Mouse (Mus musculus): ENCODE data around the gene Fcrl6.

Gene Fcrl6

DNA sequence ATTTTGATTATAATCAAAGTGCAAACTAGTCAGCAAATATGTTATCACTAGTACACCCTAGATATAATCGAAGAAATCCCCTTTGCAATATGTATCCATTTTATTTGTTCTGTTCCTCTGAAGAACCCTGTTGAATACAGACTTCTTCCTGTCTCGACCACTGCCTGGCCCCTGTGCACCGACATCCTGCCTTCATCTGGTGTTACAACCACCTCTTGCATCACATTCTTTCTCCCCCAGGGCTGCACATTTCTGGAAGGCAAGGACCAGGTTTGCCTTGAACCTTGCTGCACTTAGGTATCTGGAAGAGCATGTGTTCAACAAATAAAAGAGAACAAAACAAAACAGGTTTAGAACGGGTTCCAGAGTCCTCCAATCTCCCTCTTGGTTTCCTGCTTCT lies 13.1 kb upstream of the Fcrl6 start:
- DNase-seq (ENCODE audit: extremely low spot score, low read depth, low spot score) = no peak

DNA sequence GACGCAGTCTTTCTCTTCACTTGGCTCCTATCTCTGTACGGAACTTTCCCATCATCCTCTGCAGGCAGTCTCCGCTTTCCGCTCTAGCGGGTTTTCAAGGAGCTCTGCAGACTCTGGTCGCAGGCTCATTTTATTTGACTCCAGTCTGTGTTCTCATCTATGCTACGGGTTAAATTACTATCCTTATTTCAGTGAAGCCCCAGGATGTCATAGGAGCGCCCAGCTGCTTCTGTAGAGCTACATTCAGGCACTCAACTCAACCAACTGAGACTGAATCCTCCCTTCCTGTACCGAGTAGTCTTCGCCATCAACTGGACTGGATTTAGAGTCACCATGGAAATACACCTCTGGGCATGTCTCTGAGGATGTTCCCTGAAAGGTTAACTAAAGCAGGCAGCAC lies 12.3 kb upstream of the Fcrl6 start:
- DNase-seq (ENCODE audit: extremely low spot score, low read depth, low spot score) = no peak

DNA sequence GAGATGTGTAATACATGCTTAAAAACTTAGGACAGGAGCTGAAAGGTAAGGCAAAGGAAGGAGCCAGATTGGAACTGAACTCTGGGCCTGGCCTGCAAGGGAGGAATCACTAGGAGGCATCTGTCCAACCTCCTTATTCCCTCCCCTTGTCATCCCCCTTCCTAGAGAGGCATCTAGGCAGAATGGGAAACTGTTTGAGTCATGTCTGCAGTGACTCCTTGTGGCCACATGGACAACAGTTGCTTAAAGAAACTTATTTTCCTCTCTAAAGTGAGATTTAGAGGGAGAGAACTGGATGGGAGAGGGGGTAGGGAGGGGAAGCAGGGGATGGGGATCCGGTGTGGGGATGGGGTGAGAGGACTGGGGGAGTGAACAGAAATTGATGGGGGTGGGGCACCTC lies 10.4 kb upstream of the Fcrl6 start:
- DNase-seq (ENCODE audit: extremely low spot score, low read depth, low spot score) = no peak

DNA sequence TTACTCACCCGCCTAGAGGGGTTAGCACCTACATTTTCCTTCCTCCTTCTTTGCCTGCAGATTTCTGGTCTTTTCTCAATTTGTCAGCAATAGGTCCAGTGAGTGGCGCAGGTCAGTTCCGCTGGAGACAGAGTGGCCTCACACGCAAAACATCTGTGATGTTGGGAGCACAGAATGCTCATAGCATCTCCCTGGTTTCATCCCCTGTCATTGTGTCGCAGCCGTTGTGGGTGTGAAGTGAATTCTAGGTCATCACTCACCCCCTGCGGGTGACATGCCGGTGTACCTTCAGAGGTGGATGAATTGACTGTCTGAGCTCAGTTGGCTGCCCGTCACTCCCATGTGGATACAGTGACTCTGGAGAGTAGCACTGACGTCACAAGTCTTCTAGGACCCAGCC lies 9.0 kb upstream of the Fcrl6 start:
- DNase-seq (ENCODE audit: extremely low spot score, low read depth, low spot score) = no peak

DNA sequence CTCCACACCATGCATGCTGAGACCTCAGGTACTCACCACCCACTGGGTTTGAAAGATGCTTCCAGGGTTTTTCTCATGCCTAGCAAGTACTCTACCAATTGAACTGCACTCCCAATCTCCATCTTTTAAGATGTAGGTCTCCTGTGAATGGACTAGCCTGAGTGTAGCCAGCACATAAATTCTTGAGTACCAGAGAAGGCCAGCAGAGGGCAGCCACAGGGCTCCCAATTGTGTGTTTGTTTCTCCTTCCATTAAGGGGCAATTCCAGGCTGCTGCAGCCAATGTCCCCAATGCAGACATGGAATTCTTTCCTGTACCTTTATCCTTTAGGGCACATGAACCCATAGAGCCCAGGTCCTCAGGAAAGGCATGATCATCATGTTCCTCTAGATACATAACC lies 7.9 kb downstream of the Fcrl6 start:
- DNase-seq (ENCODE audit: extremely low spot score, low read depth, low spot score) = no peak

DNA sequence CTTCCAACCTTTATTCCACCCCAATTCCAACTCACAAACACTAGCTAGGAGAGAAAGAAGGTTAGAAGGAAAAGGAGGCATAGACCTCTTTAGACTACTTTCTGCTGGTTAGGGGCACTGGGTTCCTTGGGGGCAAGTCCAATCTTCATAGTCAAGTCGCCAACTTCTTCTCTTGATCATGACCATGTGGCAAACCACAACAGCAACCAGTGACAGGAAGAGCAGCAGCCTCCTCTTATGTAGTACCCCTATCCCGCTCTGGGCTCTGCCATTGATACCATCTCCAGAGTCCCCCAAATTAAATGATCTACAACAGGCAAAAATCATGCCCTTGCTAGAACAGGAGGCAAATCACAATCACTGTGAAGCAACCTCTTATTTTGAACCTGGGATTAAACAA lies 8.4 kb downstream of the Fcrl6 start:
- DNase-seq (ENCODE audit: extremely low spot score, low read depth, low spot score) = no peak

DNA sequence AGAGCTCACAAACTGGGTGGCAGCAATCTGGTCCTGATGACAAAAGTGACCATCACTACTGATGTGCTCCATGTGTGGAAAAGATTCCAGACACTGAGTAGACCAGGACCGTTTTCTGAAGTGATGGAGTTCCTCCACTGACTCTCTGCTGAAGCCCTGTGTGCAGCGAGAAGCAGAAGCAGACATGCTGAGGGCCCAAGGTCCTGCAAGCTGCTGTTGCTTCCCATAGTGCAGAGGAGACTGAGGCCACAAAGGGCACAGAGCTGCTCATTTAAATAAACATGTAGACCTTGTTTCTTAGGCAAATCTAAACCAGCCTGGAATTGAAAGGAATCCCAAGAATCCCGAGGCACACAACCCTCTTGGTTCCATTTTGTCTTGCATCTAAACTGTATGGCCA lies 9.0 kb downstream of the Fcrl6 start:
- DNase-seq (ENCODE audit: extremely low spot score, low read depth, low spot score) = no peak

DNA sequence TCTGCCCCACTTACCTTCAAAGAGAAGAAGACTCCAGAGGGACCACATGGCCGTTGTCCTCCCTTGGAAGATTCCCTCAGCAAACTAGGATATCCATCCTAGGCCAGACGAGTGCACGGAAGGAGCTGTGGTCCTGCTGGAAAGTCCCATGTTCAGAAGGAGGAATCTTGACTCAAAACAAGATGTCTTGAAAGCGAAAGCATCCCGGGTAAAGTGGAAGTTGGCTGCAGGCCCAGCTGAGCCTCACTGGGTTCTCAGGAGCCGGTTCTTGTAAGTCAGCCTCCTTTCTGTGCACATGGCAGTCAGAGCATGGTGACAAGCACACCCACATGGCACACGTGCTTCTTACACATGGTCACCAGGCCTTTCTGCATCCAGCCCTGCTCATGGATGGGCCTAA lies 12.0 kb downstream of the Fcrl6 start, which contains the start of gene Slamf8:
Gene Slamf8, minus strand, starts transcription at position 184 of the 400 bp plus-strand sequence.
- no peak for DNase-seq (ENCODE audit: extremely low spot score, low read depth, low spot score)

DNA sequence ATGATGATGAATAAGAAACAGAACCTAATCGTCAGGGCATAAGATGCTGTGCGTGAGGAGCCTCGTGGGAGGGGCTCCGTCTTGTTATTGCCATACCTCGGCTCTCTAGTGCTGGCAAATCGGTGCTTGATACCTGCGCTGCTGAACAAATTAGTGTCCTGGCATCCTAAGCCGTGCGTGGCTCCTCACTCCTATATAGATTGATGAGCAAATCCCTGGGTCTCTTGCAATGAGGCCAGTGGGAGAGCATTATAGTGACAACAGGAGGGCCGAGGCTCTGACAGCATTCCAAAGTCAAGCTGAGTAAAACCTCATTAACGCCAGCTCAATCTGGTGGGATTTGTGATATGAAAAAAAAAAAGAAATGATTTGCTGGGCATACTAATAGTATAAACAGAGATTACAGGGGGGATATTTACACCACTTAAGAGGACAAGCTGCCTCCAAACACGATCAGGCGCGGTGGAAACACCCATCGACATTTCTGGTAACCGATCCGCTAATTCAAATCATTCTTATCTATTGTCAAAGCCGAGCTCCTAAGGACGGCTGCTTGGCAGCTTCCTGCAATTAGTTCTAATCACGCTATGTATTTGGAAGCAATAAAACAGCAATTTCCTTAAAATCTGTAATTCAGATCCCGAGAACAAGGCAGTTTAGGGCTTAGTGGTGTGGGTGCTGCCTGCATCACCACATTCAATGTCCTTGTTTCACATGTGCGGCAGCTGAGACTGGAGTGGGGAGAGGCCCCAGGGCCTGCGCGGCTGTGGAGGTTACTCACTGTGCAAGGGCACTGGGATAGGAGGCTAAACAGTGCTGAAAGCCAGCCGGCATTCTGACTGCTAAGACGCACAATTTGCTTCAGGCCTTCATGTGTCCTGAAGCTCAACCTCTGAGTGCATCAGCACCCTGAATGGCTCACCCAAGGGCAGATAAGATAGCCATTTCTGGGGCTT lies 16.5 kb downstream of the Fcrl6 start:
- DNase-seq (ENCODE audit: extremely low spot score, low read depth, low spot score) = no peak

DNA sequence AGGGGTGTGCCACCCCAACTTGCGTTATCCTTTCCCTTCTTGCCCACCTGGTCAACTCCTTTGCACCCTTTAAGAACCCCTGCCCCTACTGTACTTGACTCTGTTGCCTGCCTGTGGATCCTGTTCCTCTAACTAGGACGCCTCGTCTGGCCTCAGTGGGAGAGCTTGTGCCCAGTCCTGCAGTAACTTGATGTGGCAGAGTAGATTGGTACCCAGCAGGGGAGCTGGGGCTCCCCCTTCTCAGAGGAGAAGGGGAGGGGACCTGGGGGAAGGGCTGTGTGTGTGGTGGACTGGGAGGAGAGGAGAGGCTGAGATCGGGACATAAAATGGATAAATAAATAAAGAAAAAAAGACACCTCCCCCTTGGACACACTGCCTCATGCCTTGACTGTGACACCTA lies 17.3 kb downstream of the Fcrl6 start:
- DNase-seq (ENCODE audit: extremely low spot score, low read depth, low spot score) = no peak

DNA sequence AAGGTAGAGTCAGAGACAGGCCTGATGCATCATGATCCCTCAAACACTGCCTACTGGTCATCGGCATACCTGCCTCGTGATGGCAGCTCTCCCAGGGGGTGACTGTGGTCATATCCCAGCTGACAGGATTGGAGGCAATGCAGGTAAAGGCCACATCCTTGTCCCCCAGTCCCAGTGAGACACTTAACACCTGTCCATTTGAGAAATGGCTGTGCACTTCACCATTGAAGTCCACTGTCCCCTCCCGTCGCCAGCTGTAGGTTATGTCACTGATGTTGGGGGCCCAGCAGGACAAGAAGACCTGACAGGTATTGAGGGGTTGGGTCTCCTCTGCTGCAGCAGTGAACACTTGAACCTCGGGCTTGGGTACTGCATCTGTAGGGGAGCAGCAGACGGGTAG lies 18.1 kb downstream of the Fcrl6 start:
- DNase-seq (ENCODE audit: extremely low spot score, low read depth, low spot score) = no peak

DNA sequence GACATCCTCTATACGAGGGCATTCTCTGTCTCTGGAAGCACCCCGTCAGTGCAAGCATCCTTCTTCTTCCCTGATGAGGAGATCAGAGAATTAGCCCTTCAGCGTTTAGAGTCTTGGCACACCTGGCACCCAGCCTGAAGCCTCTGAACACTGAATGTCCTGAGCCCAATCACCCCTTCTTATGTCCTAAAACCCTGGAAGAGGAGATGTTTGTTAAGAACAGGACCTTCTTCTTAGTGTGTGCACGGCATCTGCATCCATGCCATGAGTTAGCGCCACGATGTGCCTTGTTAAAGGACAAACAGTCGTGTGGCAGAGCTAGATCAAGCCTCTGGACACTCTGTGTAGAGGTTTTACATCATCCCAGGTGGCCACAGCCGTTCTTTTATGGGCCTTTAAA lies 19.9 kb downstream of the Fcrl6 start:
- no peak for DNase-seq (ENCODE audit: extremely low spot score, low read depth, low spot score)

DNA sequence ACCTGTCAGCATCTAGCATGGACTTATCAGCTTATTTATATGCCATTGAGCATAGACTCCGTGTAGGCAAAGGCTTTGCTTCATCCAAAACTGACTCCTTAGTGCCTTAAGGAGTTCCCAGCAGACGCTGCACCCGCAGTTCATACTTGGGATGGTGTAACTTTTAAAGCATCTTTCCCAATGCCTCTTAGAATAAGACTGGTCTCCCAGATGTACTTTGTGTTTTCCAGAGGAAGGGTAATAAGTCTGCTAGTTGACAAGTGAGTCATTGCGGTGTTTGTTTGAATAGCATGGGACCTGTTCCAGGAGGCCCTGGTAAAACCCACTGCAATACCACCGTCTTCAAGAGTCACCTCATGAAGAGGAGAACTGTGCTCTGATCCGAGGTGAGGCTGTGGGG lies 22.2 kb downstream of the Fcrl6 start:
- DNase-seq (ENCODE audit: extremely low spot score, low read depth, low spot score) = no peak

DNA sequence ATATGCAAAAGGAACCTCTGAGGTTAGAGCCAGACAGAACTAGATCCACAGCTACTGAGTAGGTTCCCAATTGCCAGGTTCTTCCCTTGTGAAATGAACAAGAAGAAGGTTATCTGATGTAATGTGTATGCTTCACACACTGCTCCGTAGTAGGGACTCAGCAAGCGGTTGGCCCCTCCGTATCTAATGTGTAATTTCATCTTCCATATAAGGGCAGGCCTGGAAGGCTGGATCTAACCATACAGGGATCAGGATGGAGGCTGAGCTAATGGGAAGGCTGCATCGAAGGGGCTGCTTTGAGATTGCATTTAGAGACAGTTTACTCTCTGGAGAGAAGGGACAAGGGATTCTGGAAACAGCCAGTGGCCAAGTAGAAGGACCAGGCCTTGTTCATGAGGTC lies 34.6 kb downstream of the Fcrl6 start:
- DNase-seq (ENCODE audit: extremely low spot score, low read depth, low spot score) = no peak

DNA sequence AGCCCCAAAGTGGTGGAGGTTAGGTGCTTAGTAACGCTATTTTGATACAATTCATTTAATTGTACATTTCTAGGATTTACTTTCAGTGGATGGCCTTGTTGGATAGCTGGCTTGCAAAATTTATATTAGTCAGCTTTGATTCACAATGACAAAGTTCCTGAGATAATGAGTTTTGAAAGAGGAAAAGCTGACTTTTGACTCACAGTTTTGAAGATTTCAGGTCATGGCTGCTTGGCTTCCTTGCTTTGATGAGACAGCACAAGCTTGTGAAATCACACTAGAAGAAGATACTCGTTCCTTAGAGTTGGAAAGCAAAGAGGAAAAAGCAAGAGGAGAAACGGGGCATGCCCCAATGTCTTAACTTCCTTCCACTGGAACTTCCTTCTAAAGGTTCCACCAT lies 36.2 kb downstream of the Fcrl6 start:
- no peak for DNase-seq (ENCODE audit: extremely low spot score, low read depth, low spot score)

DNA sequence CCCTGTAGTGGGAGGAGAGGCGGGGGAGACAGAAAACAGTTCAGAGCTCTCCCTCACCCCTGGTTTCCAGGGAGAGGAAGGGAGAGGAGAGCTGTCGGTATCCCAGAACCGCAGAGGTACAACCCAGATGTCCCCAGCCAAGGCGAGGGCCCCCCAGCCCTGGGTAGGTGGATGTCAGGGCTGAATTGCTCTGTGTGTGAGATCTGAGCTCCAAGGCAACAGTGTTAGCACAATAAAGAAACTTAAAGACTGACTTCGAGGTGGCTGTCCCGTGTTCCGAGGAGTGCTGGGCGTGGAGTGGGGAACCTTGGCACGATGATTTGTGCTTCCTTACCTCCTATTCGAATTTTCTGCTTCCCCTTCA lies 38.9 kb downstream of the Fcrl6 start:
- DNase-seq (ENCODE audit: extremely low spot score, low read depth, low spot score) = no peak

DNA sequence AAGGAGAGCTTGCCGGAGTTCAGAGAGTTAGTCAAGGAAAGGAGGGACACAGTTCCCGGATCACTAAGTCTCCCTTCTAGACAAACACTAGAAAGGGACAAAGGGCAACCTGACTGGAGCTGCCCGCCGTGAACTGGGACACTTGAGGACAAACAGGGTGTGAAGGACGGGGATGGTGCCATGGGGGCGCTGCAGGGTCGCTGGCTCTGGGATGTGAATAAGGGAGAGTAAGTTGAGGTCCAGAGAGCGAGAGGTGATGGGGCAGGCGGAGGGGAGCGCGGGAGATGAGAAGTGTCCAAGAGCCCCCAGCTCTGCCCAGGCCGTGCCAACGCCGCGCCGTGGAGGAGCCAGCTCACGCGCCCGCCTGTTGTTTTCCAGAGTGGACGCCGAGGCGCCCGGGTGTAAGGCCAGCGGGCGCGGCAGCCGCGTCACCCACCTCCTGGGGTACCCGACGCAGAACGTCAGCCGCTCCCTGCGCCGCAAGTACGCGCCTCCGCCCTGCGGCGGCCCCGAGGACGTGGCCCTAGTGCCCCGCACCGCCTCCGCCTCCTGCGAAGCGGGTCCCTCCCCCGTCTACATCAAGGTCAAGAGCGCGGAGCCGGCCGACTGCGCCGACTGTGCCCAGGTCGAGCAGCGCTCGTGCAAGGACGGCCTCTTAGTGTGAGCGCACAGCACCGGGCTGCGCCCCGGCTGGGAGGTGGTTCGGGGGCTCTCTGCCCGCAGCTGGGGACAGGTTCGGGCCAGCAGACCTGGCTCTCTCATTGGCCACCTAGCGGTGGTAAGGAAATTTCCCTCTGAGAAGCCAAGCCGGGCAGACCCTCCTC lies 39.5 kb downstream of the Fcrl6 start:
- peak; percentile 37 for DNase-seq (ENCODE audit: extremely low spot score, low read depth, low spot score)

DNA sequence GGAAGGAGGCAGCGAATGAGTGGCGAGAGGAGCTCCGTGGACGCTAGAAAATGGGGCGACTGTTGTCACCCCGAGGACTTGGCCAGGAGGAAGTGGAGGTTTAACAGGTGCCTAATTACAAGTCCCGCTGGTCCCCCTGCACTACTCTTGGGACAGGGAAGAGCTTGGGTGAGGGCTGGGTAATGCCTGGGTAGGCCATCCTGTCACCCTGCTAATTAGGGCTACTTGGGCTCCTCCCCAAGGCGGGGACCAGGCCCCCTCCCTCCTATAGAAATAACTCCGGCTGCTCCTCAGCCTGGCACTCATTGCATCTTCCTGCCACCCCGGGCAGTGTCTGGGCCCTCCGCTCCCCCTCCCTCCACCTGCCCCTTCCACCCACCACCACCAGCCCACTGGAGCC lies 46.7 kb downstream of the Fcrl6 start, which contains the start of gene Vsig8:
Gene Vsig8, plus strand, starts transcription at position 301 of the 400 bp plus-strand sequence.
- DNase-seq (ENCODE audit: extremely low spot score, low read depth, low spot score) = no peak

DNA sequence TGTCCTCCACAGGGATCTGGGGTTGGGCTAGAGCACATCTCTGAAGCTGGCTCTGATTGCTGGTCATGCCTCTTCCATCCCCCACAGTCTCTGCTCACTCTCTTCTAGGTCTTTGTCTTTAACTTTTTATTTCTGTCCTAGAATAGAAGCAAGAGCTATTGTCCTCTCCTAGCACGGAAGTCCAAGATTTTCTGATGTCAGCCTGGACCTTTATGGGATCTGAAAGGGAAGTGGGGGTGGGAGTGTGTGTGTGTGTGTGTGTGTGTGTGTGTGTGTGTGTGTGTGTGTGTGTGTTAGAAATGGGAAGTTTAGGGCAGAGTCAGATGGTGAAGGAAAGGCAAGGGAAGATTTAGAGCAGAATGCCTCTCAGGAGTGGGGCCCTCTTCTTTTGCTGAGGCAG lies 49.7 kb downstream of the Fcrl6 start:
- no peak for DNase-seq (ENCODE audit: extremely low spot score, low read depth, low spot score)

DNA sequence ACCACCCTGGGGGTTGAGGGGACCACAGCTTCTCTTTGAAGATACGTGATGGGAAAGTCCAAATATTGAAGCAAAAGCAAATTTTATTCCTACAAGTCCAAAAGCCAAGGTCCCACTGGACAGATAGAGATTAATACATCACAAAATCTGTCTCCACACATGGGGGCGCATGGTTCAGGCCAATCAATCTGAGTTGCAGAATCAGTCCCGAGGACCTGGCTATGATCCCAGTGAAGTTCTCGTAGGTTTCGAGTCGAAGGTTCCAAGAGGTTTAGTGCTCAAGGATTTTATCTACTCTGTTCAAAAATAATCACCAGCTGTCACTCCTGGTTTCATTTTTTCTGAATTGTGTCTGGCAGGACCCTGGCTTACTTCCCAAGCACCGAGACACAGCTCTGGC lies 51.3 kb downstream of the Fcrl6 start:
- no peak for DNase-seq (ENCODE audit: extremely low spot score, low read depth, low spot score)

DNA sequence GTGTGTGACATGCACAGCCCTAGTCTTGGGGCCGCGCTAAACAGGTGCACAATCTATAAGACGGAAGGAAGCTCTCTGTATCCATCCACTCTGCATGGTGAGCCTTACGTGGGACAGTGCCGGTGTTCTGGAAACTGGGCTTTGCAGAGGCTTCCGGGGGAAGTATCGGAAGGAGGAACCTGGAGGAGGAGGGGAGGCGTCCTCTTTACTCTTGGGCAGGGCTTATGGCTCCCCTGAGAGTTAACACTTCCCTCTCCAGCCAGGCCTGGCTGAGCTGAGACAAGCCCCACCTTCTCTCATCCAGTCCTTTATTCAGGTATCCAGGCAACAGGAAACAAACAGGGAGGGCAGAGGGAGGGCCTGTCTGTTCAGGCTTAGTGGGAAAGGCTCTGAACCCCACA lies 51.8 kb downstream of the Fcrl6 start:
- DNase-seq (ENCODE audit: extremely low spot score, low read depth, low spot score) = no peak

DNA sequence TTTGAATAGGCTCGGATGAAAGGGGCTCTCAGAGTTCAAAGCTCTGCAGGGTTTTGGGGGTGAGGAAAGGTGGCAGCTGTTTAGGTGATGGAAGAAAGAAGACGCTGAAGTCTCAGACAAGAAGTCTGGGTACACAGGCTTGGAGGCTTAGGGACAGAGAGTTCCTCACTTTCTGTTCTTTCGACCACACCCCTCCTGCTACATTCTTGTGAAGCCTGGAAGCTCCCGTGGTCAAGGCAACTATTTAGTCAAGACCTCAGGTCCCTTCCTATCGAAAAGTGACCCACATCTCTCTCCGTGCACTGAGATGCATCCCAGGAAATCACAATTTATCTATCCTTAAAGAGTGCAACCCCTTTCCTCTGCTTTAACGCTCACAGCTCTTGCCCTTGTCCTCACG lies 52.6 kb downstream of the Fcrl6 start:
- no peak for DNase-seq (ENCODE audit: extremely low spot score, low read depth, low spot score)

Data from hindlimb bud, embryonic 11.5 days (tissue).